Mouse (Mus musculus) heart, embryonic 12.5 days (tissue): ENCODE measurements around the gene Abce1. TPM values are rescaled to one million over a fixed set of nuclear protein-coding genes. Genes with fewer than 3 reads are reported as not detected.

Experiments
- ATAC-seq: fragments of 200-750 bp; cut with Nextera tagmentation; 2 replicates; pipeline ENCODE4 v1.8.0; 2017; ENCODE audit warnings: moderate TSS enrichment, moderate library complexity; ENCODE audit not compliant: insufficient number of reproducible peaks, low FRiP score
- H3K27ac ChIP-seq: fragments of 300-500 bp; sonication (generic); 2 replicates; pipeline ENCODE4 v1.5.1; 2016; ENCODE audit warnings: mild to moderate bottlenecking, moderate library complexity; ENCODE audit not compliant: poor library complexity, severe bottlenecking
- H3K27me3 ChIP-seq: fragments of 300-500 bp; sonication (generic); replicated peaks from 2 replicates; pipeline ENCODE4 v1.6.1; 2016; ENCODE audit warnings: mild to moderate bottlenecking, moderate library complexity
- H3K36me3 ChIP-seq: fragments of 300-500 bp; sonication (generic); 2 replicates; pipeline ENCODE4 v1.6.1; 2016; ENCODE audit warnings: mild to moderate bottlenecking, moderate library complexity
- H3K4me1 ChIP-seq: fragments of 300-500 bp; sonication (generic); replicated peaks from 2 replicates; pipeline ENCODE4 v1.6.1; 2016; ENCODE audit warnings: mild to moderate bottlenecking
- H3K4me2 ChIP-seq: fragments of 300-500 bp; sonication (generic); 2 replicates; pipeline ENCODE4 v1.6.1; 2016; ENCODE audit warnings: mild to moderate bottlenecking, moderate library complexity
- H3K4me3 ChIP-seq: fragments of 300-500 bp; sonication (generic); 2 replicates; pipeline ENCODE4 v1.5.1; 2016; ENCODE audit warnings: mild to moderate bottlenecking
- H3K9ac ChIP-seq: fragments of 300-500 bp; sonication (generic); 2 replicates; pipeline ENCODE4 v1.6.1; 2016; ENCODE audit warnings: mild to moderate bottlenecking, moderate library complexity
- H3K9me3 ChIP-seq: fragments of 300-500 bp; sonication (generic); replicated peaks from 2 replicates; pipeline ENCODE4 v1.6.1; 2016; ENCODE audit warnings: mild to moderate bottlenecking, moderate library complexity
- WGBS: fragments of 180-500 bp; shearing (Covaris S2); methylation state at CpG from one replicate; pipeline ENCODE4 v1.1.7; 2016; 5-methylcytosine and 5-hydroxymethylcytosine counted together
- polyA plus RNA-seq: library from polyadenylated mRNA; unstranded; fragments of >200 nt; fragmentation: Nextera tagmentation; extraction: Ambion mirVana; gene quantifications from 2 replicates; pipeline ENCODE4 v1.2.1, GENCODE M21; 2016

Gene Abce1
- polyA plus RNA-seq, 1 experiment from 2014 or later: 95.6 TPM

GRCm38 (mm10) chr8:79641119-79641518 lies 70.4 kb downstream of the Abce1 start:
- H3K36me3 ChIP-seq: peaks cover 14% of the 10 kb centered on the region
- H3K9ac ChIP-seq: peak overlapping the region; percentile 72
- 9% methylated on average over 1 of the region's 1 CpGs for WGBS
- no peaks in the 10 kb centered on the region for H3K27me3 ChIP-seq
- H3K4me1 ChIP-seq: peaks cover 17% of the 10 kb centered on the region
- peak overlapping the region; percentile 98 for H3K4me3 ChIP-seq
- H3K4me2 ChIP-seq: peak overlapping the region; percentile 72
- ATAC-seq: no peak
- peak overlapping the region; percentile 84 for H3K27ac ChIP-seq
- H3K9me3 ChIP-seq: no peaks in the 10 kb centered on the region

DNA sequence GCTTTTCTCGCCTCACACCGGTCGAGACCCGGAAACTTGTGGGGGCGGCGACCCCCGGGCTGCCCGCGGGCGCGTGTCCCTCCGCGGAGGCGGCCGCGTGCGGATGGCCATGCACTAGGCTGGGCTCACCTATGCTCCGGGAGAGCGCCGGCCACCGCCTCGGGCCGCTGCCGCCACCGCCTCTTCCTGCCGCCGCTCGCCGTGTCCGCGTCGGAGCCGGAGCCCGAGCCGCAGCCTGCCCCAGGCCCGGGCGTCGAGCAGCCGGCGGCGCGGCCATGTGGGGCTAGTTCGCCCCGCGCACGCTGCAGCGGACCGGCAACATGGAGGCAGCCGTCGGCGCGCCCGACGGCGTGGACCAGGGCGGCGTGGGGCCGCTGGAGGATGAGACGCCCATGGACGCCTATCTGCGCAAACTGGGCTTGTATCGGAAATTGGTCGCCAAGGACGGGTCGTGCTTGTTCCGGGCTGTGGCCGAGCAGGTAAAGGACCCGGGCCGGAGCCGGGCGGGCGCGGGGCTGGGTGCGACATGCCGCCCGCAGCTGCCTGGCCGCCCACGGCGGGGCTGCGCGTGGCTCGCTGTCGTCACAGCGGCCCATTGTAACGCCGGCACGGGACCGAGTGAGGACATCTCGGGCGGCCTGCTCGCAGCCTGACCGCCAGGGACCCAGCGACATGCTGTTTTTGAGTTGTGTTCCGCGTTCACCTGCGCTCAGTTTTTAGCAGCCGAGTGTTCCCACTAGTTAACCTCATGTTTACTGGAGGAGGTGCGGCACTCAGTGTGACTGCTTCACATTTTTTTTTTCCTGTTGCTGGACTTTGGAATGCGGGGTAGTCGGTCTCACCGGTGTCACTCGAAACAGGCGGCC lies 71.7 kb downstream of the Abce1 start, which contains the start of gene Otud4:
TSS of gene Otud4 (plus strand) at position 33 of the 866 bp plus-strand sequence.
- H3K9me3 ChIP-seq: peaks cover 4% of the 10 kb centered on the region
- peak within 1 kb of the TSS; percentile 87 for H3K4me2 ChIP-seq
- peak within 1 kb of the TSS; percentile 98 for H3K4me3 ChIP-seq
- peak within 1 kb of the TSS; percentile 98 for H3K9ac ChIP-seq
- peaks cover 5% of the 10 kb centered on the region for H3K36me3 ChIP-seq
- H3K27ac ChIP-seq: peak within 1 kb of the TSS; percentile 98
- peaks cover 17% of the 10 kb centered on the region for H3K4me1 ChIP-seq
- H3K27me3 ChIP-seq: no peaks in the 10 kb centered on the region
- ATAC-seq: peak; percentile 66
- WGBS: under 1% methylated on average over 97 of the region's 103 CpGs

DNA sequence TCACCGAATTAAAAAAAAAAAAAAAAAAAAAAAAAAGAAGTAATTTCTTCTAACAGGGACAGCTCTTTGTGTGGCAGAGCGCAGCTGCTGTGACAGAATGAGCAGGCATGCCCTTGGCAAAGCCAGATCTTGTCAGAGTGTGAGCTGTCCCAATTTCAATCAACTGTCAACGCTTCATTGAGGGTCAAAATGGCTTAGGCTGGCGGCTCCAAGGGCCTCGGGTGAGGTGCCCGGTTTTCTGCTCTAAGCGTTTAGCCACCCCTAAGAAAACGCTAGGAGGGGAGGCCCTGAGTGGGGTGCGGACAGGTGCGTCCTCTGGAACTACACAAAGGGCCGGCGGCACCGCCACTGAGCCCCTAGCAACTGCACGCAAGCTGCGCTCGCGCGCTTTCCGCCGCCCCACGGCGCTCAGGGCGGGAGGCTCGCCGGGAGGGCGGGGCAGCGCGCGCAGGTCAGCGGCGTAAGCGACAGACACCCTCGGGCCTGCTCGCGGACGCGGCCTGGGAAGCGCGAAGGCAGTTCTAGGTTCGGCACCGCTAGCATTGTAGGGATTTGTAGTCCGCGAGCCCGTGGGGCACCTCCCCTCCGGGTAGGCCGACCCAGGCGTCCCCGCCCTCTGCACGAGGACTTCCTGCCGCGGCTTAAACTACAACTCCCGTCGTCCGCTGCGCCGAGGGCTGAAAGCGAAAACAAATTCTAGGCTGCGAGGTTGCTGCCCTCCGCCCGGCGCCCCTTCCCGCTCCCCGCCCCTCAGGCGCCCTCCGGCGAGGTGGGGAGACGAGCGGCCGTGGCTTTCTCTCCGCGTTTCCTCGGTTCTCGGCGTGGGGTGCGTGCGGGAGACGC lies 72.6 kb downstream of the Abce1 start:
- Histone ChIP-seq H3K4me3 (peak overlapping the region; percentile 98), H3K27me3 (no peaks in the 10 kb centered on the region), H3K27ac (peak overlapping the region; percentile 98), H3K4me2 (peak overlapping the region; percentile 87), H3K4me1 (peaks cover 17% of the 10 kb centered on the region), H3K36me3 (peaks cover 1% of the 10 kb centered on the region), H3K9ac (peak overlapping the region; percentile 98), H3K9me3 (peaks cover 12% of the 10 kb centered on the region)
- under 1% methylated on average over 76 of the region's 77 CpGs for WGBS
- peak; percentile 99 for ATAC-seq

DNA sequence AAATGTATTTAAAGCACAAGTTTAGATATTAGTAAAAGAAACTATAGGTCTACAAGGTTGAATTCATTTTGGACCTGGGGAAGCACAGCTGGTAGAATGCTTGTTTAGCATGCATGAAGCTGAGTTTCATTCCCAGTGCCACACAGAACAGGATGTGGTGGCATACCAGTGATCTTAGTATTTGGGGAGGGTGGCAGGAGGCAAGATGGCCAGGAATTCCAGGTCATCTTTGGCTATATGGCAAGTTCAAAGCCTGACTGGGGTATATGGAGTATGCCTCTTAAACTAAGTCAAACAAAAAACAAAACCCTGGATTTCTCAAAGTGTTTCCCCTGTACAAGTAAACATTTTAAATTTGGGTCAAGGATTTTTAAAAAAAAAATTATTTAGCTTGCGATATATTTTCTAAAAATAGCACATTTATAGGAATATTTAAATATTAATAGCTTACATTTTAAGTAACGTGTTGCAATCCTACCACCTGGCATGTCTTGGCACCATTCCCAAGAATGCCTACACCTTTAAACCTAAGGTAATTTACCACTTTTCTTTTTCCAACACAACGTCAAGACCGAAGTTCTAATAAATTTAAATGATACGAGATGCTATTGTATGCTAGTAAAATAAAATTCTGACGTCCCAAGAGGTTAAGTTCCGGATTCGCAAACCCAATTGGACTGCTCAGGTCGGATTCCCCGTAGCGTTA lies 73.4 kb downstream of the Abce1 start:
- H3K4me2 ChIP-seq: peak overlapping the region; percentile 87
- H3K27me3 ChIP-seq: no peaks in the 10 kb centered on the region
- peaks cover 12% of the 10 kb centered on the region for H3K9me3 ChIP-seq
- peak overlapping the region; percentile 98 for H3K4me3 ChIP-seq
- H3K4me1 ChIP-seq: peaks cover 12% of the 10 kb centered on the region
- ATAC-seq: no peak
- no peaks in the 10 kb centered on the region; the same call in 1 of the 2 replicates for H3K36me3 ChIP-seq
- WGBS: 9% methylated on average over 11 of the region's 11 CpGs
- no peak overlapping the region; the same call in 1 of the 2 replicates for H3K27ac ChIP-seq
- H3K9ac ChIP-seq: peak overlapping the region; percentile 98

GRCm38 (mm10) chr8:79637237-79637636 lies 74.3 kb downstream of the Abce1 start:
- no peaks in the 10 kb centered on the region for H3K27me3 ChIP-seq
- 80% methylated on average over 3 of the region's 3 CpGs for WGBS
- no peak overlapping the region for H3K27ac ChIP-seq
- no peaks in the 10 kb centered on the region; the same call in 1 of the 2 replicates for H3K36me3 ChIP-seq
- H3K9ac ChIP-seq: no peak overlapping the region
- no peak overlapping the region for H3K4me2 ChIP-seq
- no peak for ATAC-seq
- peaks cover 12% of the 10 kb centered on the region for H3K9me3 ChIP-seq
- peaks cover 7% of the 10 kb centered on the region for H3K4me1 ChIP-seq
- H3K4me3 ChIP-seq: no peak overlapping the region

DNA sequence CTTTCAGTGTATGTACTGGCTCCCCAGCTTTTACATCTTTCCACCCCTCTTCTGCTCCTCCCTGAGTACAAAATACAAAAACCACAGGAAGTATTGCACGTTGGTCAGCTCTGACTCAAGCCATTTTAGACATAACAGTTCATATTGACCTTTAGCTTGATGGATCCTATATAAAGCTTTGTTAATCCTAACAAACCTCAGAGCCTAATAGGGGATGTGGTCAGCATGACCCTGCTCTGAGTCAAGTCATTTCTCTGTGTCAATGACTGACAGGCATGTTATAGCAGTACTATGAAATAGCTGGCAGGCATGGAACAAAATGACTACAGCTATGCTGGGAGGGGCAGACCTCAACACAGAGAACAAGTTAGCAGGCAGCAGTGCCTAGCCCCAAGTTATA lies 75.4 kb downstream of the Abce1 start:
- Histone ChIP-seq H3K9ac (no peak overlapping the region), H3K4me1 (peaks cover 2% of the 10 kb centered on the region; the same call in 1 of the 2 replicates), H3K27me3 (no peaks in the 10 kb centered on the region), H3K27ac (no peak overlapping the region), H3K9me3 (peaks cover 12% of the 10 kb centered on the region), H3K4me3 (no peak overlapping the region), H3K4me2 (no peak overlapping the region), H3K36me3 (no peaks in the 10 kb centered on the region; the same call in 1 of the 2 replicates)
- ATAC-seq: no peak
- WGBS: 85% methylated on average over 1 of the region's 1 CpGs

DNA sequence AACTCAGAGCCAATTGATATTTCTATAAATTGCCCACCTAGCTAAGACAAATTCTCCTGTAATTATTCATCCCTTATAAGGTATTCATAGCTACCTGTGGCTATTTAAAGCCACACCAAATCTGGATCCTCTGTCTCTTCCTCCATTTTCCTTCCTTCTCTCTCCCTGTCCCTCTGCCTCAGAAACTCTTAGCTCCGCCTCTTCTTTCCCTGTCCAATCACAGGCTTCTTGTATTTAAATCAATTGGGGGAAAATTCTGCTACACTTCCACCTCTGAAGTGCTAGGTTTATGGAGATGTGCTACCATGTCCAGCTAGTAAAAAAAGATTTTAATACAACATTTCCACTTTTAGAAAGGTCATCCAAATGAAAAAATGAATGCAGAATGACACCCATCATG lies 76.0 kb downstream of the Abce1 start:
- Histone ChIP-seq H3K4me3 (no peak overlapping the region), H3K27ac (no peak overlapping the region), H3K9ac (no peak overlapping the region), H3K9me3 (peaks cover 12% of the 10 kb centered on the region), H3K4me1 (no peaks in the 10 kb centered on the region), H3K4me2 (no peak overlapping the region), H3K27me3 (no peaks in the 10 kb centered on the region), H3K36me3 (no peaks in the 10 kb centered on the region; the same call in 1 of the 2 replicates)
- no peak for ATAC-seq
- 86% methylated on average over 1 of the region's 1 CpGs for WGBS

Other genes starting within 250 kb of the Abce1 start
- gene Otud4, start 72.1 kb downstream of the Abce1 start, polyA plus RNA-seq: 29.2 and 30.0 TPM in 2 replicates
- 26.0 and 27.0 TPM in 2 replicates for gene Anapc10, start 80 bp upstream of the Abce1 start, polyA plus RNA-seq